Mouse (Mus musculus): ENCODE measurements around the gene Aars2.
A peak's percentile ranks its signal among the peaks of the same experiment; 100 is the strongest.

Aars2 gene

GRCm38 (mm10) chr17:45559732-45560525, 53.3 kb downstream of the Aars2 start:
- DNase-seq, result no peak

GRCm38 (mm10) chr17:45563216-45563615, 56.6 kb downstream of the Aars2 start:
- DNase-seq, result no peak

GRCm38 (mm10) chr17:45563655-45564530, 57.3 kb downstream of the Aars2 start, which contains the start of gene Slc35b2:
Gene Slc35b2 (plus strand): TSS chr17:45563874.
- peak; percentile 94 for DNase-seq

- DNase-seq, result peak; percentile 39
These were observed 58.0 kb downstream of the Aars2 start for GRCm38 (mm10) chr17:45564531-45565084.

GRCm38 (mm10) chr17:45565103-45565502, 58.5 kb downstream of the Aars2 start:
- DNase-seq, result no peak

- DNase-seq, result no peak
These were observed 59.4 kb downstream of the Aars2 start for GRCm38 (mm10) chr17:45566031-45566359.

- DNase-seq, result no peak
These were observed 59.9 kb downstream of the Aars2 start for GRCm38 (mm10) chr17:45566360-45567161.

GRCm38 (mm10) chr17:45567162-45567601, 60.5 kb downstream of the Aars2 start:
- no peak for DNase-seq

- DNase-seq, result no peak
These were observed 62.3 kb downstream of the Aars2 start for GRCm38 (mm10) chr17:45568990-45569389.

GRCm38 (mm10) chr17:45569999-45570398, 63.4 kb downstream of the Aars2 start:
- no peak for DNase-seq

Data from thymus, postnatal 4 days (tissue).